Mouse (Mus musculus): ENCODE data around the gene Dnajb14.
A peak's percentile ranks its signal among the peaks of the same experiment; 100 is the strongest.
"Not testable (repeated sequence)": the region's sequence is repeated elsewhere in the genome, so short reads cannot be mapped to it uniquely, and the experiment has no call there.

The Dnajb14 gene

GRCm38 (mm10) chr3:137952225-137952913, 84.9 kb downstream of the Dnajb14 start:
- DNase-seq (ENCODE audit: low spot score in 2 of 2): no peak

- peak; percentile 63 to 70 for DNase-seq (ENCODE audit: low spot score in 2 of 2)
Measured at GRCm38 (mm10) chr3:137952914-137953880, 85.7 kb downstream of the Dnajb14 start.

DNA sequence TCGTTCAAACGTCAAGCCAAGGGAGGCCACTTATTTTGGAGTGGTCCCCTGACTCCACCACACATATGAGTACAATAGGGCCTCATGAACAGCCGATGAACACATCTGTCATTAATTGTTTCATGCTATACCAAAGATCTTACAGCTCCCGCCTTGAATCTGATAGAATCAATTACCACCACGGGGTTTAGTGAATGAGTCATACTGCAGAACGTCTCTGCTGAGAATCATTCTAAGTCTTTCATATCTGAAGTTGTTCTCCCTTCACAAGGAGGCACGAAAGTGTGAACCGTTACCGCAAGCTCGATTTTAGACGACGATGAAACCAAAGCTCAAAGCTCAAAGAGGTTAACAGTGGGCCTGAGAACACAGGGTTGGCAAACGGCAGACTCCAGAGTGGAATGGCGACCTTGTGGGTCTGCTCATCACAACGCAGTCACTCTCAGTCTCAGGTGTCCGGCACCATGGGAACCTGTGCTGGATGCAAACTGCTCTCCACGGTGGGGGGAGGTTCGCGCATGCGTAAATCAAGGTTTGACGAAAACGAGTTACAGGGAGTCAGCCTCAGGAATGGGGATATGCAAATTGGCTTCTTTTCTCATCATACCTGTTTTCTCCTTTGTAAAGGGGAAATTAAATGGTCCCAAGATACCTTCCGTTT, 86.9 kb downstream of the Dnajb14 start:
- DNase-seq (ENCODE audit: low spot score in 2 of 2): no peak

DNA sequence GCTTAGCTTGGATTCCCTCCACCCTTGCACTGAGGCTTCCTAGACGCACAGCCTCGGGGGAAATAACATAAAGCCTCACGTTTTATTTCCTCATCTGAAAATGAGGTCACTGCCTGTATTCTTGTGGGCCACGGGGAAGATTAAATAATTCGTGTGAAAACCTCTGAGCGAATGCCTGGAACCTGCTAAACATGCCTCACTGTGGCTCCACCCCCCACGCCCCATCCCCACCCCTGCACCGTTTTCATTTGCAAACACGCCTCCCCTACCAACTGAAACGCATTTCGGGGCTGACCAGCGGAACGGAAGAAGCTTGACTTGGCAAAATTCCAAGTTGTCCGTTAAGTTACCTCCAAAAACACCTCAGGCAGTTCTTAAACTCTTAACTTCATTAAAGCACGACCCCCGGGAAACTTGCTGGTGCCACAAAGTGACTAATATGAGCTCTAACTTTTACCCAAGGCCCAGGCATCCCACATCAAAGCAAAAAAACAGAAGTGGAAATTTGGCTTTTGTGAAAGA, 88.1 kb downstream of the Dnajb14 start:
- no peak for DNase-seq (ENCODE audit: low spot score in 2 of 2)

DNA sequence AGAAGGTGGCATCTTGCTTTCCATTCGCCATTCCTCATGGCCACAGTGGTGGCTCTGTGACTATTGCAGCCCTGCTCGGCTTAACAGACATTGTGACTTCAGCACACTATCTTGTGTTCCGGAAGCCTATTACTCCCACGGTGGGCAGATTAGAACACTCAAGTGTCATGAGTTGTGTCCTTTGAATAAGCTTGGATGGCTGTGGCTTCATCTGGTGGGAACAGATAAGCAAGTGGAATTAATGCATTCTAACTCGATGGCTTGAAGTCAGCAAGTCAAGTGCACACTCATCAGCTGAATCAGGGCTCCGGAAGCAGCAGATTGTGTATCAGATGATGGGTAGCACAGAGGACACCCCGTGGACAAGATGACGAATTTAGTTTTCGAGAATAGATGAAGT, 90.4 kb downstream of the Dnajb14 start:
- no peak for DNase-seq (ENCODE audit: low spot score in 2 of 2)

DNA sequence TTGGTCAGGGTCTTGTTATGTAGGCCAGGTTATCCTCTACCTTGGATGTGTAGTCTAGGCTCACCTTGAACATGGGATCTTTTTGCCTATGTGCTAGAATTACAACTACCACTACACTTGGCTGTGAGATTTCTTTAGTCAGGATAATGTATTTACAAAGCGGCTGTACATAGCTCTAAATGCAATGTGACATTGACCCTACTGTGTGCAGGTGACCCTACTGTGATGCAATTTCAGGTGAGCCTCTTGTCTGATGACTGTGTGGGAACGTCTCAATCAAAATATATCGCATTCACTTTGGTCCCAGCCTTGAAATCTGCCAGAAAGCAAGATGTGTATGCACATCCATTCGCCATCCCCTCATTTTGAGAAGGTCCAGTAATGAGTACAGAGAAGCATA, 90.9 kb downstream of the Dnajb14 start:
- DNase-seq (ENCODE audit: low spot score in 2 of 2): no peak

- DNase-seq (ENCODE audit: low spot score in 2 of 2): no peak
Measured at GRCm38 (mm10) chr3:137959456-137959855, 92.0 kb downstream of the Dnajb14 start.

- no peak for DNase-seq (ENCODE audit: low spot score in 2 of 2)
Measured at GRCm38 (mm10) chr3:137961736-137962385, 94.4 kb downstream of the Dnajb14 start.

DNA sequence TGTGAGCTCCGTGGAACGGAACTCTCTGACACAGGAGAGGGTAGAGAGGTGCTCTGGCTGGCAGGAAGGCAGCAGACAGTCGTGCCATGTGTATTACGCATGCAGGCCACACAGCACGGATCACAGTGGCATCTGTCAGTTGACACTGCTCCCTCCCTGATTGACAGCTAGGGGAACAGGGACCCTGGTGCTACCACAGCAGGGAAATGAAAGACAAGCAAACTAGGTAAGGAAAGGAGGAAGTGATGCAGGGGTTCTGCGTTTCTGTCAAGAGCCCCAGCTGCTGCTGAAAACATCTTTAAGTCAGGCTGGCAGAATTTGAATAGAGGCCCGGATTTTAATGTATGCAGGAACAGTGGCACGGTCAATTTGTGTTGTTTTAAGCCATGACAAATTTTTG, 96.0 kb downstream of the Dnajb14 start:
- DNase-seq (ENCODE audit: low spot score in 2 of 2): no peak

GRCm38 (mm10) chr3:137964014-137964413, 96.5 kb downstream of the Dnajb14 start:
- DNase-seq (ENCODE audit: low spot score in 2 of 2): not testable (repeated sequence)
